Mouse (Mus musculus) liver, postnatal 0 days (tissue): ENCODE results near the gene Raver2.

Experiments
- CTCF ChIP-seq: sonication (generic); IDR thresholded peaks from 2 replicates; pipeline ENCODE4 v1.5.1; 2016; ENCODE audit warnings: antibody characterized with exemption, low read depth
- EP300 ChIP-seq: IDR thresholded peaks from 2 replicates; pipeline ENCODE4 v1.6.1; 2016; ENCODE audit warnings: antibody characterized with exemption, low read depth, mild to moderate bottlenecking

DNA sequence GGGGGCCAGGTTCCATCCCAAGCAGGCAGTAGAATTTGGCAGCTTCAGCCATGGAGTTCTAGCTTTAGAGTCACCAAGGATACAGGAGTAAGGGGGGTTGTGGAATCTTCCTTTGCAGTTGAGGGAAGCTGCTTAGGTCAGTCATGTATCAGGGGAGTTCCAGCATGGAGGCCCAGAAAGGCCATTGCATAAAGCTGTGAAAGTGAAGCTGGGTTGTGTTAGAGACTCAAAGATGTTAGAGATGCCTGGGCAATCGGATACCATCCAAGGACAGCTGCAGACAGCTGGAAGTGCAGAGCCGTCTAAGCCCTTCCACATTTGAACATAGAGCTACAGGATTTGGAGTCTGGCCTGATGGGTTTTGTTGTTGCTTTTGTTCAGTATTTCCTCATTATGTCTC lies 25.1 kb upstream of the Raver2 start:
- TF ChIP-seq CTCF (no peak), EP300 (no peak)
